Mouse (Mus musculus): ENCODE results near the gene Cggbp1. TPM values are rescaled to one million over a fixed set of nuclear protein-coding genes. Genes with fewer than 3 reads are reported as not detected.
A peak's percentile ranks its signal among the peaks of the same experiment; 100 is the strongest.
"Not testable (repeated sequence)": the region's sequence is repeated elsewhere in the genome, so short reads cannot be mapped to it uniquely, and the experiment has no call there.

Cggbp1 gene
- polyA plus RNA-seq, 1 experiment from 2014 or later, result 124 TPM

DNA sequence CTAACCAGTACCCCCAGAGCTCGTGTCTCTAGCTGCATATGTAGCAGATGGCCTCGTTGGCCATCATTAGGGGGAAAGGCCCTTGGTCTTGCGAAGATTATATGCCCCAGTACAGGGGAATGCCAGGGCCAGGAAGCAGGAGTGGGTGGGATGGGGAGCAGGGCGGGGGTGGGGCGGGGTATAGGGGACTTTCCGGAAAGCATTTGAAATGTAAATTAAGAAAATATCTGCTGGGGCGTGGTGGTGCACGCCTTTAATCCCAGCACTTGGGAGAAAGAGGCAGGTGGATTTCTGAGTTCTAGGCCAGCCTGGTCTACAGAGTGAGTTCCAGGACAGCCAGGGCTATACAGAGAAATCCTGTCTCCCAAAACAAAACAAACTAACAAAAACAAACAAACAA, 14.0 kb downstream of the Cggbp1 start:
- ATAC-seq (ENCODE audit: low FRiP score), result not testable (repeated sequence)

DNA sequence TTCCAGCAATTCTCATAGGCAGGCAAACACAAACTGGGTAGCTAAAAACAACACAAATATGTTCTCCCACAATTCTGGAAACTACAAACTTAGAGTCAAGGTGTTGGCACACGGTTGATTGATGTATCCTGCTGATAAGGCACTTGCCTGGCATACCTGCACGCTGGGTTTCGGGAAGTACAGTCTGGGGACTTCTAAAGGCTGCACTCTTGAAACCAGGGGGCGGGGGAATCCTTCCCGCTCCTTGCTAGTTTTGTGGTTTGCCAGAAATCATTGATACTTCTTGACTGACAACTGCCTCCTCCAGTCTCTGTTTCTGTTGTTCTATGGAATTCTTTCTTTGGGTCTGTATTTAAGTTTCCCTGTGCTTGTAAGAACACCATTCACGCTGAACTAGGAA, 16.8 kb downstream of the Cggbp1 start:
- WGBS, result 69% methylated on average over 6 of the region's 6 CpGs
- H3K4me3 ChIP-seq (ENCODE audit: low read depth, low read length), result no peak overlapping the region
- no peak overlapping the region for H3K9ac ChIP-seq (ENCODE audit: low read length)
- no peak overlapping the region for H3K27ac ChIP-seq (ENCODE audit: low read depth, low read length)
- no peaks in the 10 kb centered on the region for H3K27me3 ChIP-seq (ENCODE audit: control insufficient read depth, insufficient read depth, low read length)
- no peaks in the 10 kb centered on the region for H3K36me3 ChIP-seq (ENCODE audit: control insufficient read depth, insufficient read depth, low read length)
- no peak overlapping the region for H3K4me2 ChIP-seq
- ATAC-seq (ENCODE audit: low FRiP score), result no peak
- no peak for DNase-seq (ENCODE audit: low spot score, missing footprints)
- no peaks in the 10 kb centered on the region for H3K4me1 ChIP-seq (ENCODE audit: control insufficient read depth, insufficient read depth, low read length)
- no peaks in the 10 kb centered on the region for H3K9me3 ChIP-seq (ENCODE audit: control insufficient read depth, low read length)

More for the DNA sequence above, 14.0 kb downstream of the Cggbp1 start:
- H3K27me3 ChIP-seq (ENCODE audit: control insufficient read depth, insufficient read depth, low read length); H3K4me3 ChIP-seq (ENCODE audit: low read depth, low read length); H3K27ac ChIP-seq (ENCODE audit: low read depth, low read length); H3K9me3 ChIP-seq (ENCODE audit: control insufficient read depth, low read length); H3K4me2 ChIP-seq; H3K9ac ChIP-seq (ENCODE audit: low read length); DNase-seq (ENCODE audit: low spot score, missing footprints); H3K36me3 ChIP-seq (ENCODE audit: control insufficient read depth, insufficient read depth, low read length); H3K4me1 ChIP-seq (ENCODE audit: control insufficient read depth, insufficient read depth, low read length): not testable (repeated sequence)
- 87% methylated on average over 8 of the region's 8 CpGs for WGBS

DNA sequence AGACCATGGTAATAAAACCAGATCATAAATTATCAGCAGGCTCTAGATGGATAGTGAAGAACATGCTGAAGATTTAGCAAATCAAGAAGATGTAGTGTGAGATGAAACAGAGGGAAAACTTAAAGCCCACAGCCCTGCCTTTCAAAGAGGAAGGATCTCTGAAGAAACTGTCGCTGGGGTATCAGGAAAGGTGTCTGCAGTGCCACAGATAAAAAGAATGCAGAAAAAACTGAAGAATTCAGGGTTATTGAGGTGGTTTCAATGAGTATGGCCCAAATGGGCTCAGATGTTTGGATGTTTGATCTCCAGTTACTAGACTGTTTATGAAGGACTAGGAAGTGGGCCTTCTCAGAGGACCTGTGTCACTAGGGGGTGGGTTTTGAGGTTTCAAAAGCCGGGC, 17.8 kb downstream of the Cggbp1 start:
- WGBS, result 82% methylated on average over 2 of the region's 2 CpGs

DNA sequence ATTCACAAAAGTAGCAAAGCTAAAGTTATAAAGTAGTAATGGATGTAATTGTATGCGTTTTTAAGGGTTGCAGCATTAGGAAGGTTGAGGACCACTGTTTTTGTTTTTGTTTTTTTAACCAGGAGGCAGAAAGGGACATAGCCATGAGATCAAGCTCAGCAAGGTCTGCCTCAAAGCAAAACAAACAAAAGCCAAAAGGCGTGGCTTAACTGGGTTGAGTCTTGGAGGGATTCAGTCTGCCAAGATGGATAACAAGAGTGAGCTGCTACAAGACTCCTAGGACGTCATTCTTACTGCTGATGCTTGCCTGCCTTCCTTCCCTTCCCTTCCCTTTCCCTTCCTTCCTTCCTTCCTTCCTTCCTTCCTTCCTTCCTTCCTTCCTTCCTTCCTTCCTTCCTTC, 20.5 kb downstream of the Cggbp1 start:
- DNase-seq (ENCODE audit: low spot score, missing footprints), result no peak
- WGBS, result 31% methylated on average over 3 of the region's 3 CpGs

More for the DNA sequence above, 17.8 kb downstream of the Cggbp1 start:
- no peak overlapping the region for H3K4me2 ChIP-seq
- H3K4me3 ChIP-seq (ENCODE audit: low read depth, low read length), result no peak overlapping the region
- no peaks in the 10 kb centered on the region for H3K27me3 ChIP-seq (ENCODE audit: control insufficient read depth, insufficient read depth, low read length)
- H3K27ac ChIP-seq (ENCODE audit: low read depth, low read length), result no peak overlapping the region
- H3K4me1 ChIP-seq (ENCODE audit: control insufficient read depth, insufficient read depth, low read length), result no peaks in the 10 kb centered on the region; the same call in 1 of the 2 replicates
- no peak for DNase-seq (ENCODE audit: low spot score, missing footprints)
- ATAC-seq (ENCODE audit: low FRiP score), result no peak
- no peaks in the 10 kb centered on the region for H3K9me3 ChIP-seq (ENCODE audit: control insufficient read depth, low read length)
- H3K36me3 ChIP-seq (ENCODE audit: control insufficient read depth, insufficient read depth, low read length), result no peaks in the 10 kb centered on the region
- H3K9ac ChIP-seq (ENCODE audit: low read length), result no peak overlapping the region

DNA sequence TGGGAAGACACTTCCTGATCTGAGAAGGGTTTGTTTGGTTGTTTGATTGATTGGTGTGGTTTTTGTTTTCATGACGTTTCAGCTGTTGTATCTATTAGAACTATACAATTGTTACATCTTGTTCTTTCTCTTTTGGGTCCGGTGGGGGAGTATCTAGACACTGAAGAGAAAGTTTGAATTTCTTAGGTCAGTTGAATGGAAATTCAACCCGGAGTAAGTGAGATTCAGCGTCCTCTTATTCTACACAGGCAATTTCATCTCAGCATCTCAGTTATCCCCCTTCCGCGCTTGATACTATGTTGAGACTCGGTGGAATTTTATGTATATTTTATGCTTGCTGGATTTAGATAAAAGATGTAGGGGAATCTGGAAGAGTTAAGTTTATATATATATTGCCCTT, 21.0 kb downstream of the Cggbp1 start:
- no peaks in the 10 kb centered on the region for H3K36me3 ChIP-seq (ENCODE audit: control insufficient read depth, insufficient read depth, low read length)
- DNase-seq (ENCODE audit: low spot score, missing footprints) (no peak), ATAC-seq (ENCODE audit: low FRiP score) (no peak)
- H3K27ac ChIP-seq (ENCODE audit: low read depth, low read length), result no peak overlapping the region
- H3K4me2 ChIP-seq, result peak overlapping the region; percentile 54
- no peaks in the 10 kb centered on the region for H3K9me3 ChIP-seq (ENCODE audit: control insufficient read depth, low read length)
- H3K27me3 ChIP-seq (ENCODE audit: control insufficient read depth, insufficient read depth, low read length), result no peaks in the 10 kb centered on the region
- no peak overlapping the region for H3K9ac ChIP-seq (ENCODE audit: low read length)
- no peaks in the 10 kb centered on the region; the same call in 1 of the 2 replicates for H3K4me1 ChIP-seq (ENCODE audit: control insufficient read depth, insufficient read depth, low read length)
- peak overlapping the region; percentile 7; the same call in 1 of the 2 replicates for H3K4me3 ChIP-seq (ENCODE audit: low read depth, low read length)
- WGBS, result 17% methylated on average over 7 of the region's 7 CpGs

More for the DNA sequence above, 20.5 kb downstream of the Cggbp1 start:
- no peaks in the 10 kb centered on the region for H3K27me3 ChIP-seq (ENCODE audit: control insufficient read depth, insufficient read depth, low read length)
- no peak overlapping the region for H3K27ac ChIP-seq (ENCODE audit: low read depth, low read length)
- H3K9ac ChIP-seq (ENCODE audit: low read length), result no peak overlapping the region
- no peaks in the 10 kb centered on the region for H3K36me3 ChIP-seq (ENCODE audit: control insufficient read depth, insufficient read depth, low read length)
- H3K4me2 ChIP-seq, result no peak overlapping the region
- no peak for ATAC-seq (ENCODE audit: low FRiP score)
- no peaks in the 10 kb centered on the region; the same call in 1 of the 2 replicates for H3K4me1 ChIP-seq (ENCODE audit: control insufficient read depth, insufficient read depth, low read length)
- H3K4me3 ChIP-seq (ENCODE audit: low read depth, low read length), result no peak overlapping the region
- H3K9me3 ChIP-seq (ENCODE audit: control insufficient read depth, low read length), result no peaks in the 10 kb centered on the region

DNA sequence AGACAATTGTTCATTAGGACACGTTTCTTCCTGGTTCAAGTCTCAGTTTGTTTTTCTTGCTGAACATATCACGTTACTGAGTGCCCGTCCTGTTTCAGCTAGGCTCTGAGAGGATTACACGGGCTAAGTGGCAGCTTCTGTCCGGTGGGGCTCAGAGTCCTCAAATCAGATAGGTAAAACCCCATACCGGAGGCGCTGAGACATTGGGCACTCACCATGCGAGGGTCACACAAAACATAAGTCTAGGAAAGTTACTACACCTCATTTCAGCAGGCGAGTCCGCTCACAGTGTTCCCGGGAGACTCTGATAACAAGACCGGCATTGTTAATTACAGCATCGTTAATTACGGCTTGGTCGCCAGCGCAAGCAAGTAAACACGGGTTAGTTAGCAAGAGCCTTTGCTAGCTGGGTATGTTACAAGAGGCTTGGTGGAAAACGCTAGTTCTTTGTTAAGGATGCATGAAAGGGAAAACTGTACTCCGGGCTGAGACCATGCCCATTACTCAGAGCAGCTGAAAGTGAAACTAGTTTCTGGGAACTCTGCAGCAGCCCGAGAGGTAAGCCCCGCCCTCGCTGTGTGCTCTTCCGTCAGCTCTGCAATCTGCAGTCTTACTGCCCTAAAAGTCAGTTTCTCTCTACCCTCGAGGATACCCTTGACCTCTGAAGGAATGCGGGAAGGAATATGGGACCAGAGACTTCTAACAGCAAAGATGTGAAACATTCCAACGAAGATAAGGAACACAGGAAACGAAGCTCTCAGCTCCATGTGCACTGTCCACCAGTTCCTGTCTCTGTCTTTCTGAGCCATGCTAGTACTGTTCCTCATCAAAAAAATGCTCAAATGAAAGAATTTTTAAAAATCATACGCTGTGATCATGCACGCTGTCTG, 21.9 kb downstream of the Cggbp1 start:
- Histone ChIP-seq H3K9me3 (ENCODE audit: control insufficient read depth, low read length) (no peaks in the 10 kb centered on the region), H3K4me3 (ENCODE audit: low read depth, low read length) (peak overlapping the region; percentile 63), H3K27me3 (ENCODE audit: control insufficient read depth, insufficient read depth, low read length) (no peaks in the 10 kb centered on the region), H3K4me1 (ENCODE audit: control insufficient read depth, insufficient read depth, low read length) (no peaks in the 10 kb centered on the region; the same call in 1 of the 2 replicates), H3K27ac (ENCODE audit: low read depth, low read length) (peak overlapping the region; percentile 14; the same call in 1 of the 2 replicates), H3K36me3 (ENCODE audit: control insufficient read depth, insufficient read depth, low read length) (no peaks in the 10 kb centered on the region), H3K9ac (ENCODE audit: low read length) (peak overlapping the region; percentile 77), H3K4me2 (peak overlapping the region; percentile 54)
- DNase-seq (ENCODE audit: low spot score, missing footprints) (peak; percentile 96), ATAC-seq (ENCODE audit: low FRiP score) (peak; percentile 95)
- WGBS, result 4% methylated on average over 29 of the region's 29 CpGs

DNA sequence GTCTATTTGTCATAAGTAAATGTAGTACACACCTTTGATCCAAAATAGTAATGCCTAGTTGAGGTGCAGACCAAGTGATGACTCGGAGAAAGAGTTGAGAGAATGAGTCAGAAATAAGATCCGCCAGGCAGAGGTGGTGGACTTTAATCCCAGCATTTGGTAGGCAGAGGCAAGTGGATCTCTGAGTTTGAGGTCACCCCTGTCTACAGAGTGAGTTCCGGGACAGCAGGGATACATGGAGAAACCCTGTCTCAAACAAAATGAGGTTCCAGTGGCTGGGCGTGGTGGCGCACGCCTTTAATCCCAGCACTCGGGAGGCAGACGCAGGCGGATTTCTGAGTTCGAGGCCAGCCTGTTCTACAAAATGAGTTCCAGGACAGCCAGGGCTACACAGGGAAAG, 23.6 kb downstream of the Cggbp1 start:
- Histone ChIP-seq H3K27ac (ENCODE audit: low read depth, low read length) (no peak overlapping the region), H3K9ac (ENCODE audit: low read length) (no peak overlapping the region), H3K4me3 (ENCODE audit: low read depth, low read length) (no peak overlapping the region), H3K27me3 (ENCODE audit: control insufficient read depth, insufficient read depth, low read length) (no peaks in the 10 kb centered on the region), H3K4me1 (ENCODE audit: control insufficient read depth, insufficient read depth, low read length) (no peaks in the 10 kb centered on the region; the same call in 1 of the 2 replicates), H3K9me3 (ENCODE audit: control insufficient read depth, low read length) (no peaks in the 10 kb centered on the region), H3K4me2 (no peak overlapping the region), H3K36me3 (ENCODE audit: control insufficient read depth, insufficient read depth, low read length) (no peaks in the 10 kb centered on the region)
- ATAC-seq (ENCODE audit: low FRiP score) (no peak), DNase-seq (ENCODE audit: low spot score, missing footprints) (no peak)
- WGBS, result 95% methylated on average over 10 of the region's 10 CpGs

DNA sequence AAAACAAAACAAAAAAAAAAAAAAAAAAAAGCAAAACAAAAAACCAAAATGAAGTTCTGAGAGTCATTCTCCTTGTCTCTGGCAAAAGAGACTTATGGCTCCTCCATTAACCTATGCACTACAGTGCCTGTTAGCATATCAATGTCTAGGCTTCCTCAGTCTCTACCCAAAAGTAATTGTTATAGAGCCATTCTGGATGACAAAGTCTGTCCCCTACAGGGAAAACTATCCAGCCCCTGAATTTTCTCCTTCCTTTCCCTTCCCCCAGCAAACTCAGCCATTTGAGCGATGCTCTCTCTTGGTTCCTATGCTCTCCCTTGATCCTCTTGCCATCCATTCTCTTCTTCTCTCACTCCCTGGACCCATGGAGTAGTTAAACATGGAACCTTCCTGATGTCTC, 24.0 kb downstream of the Cggbp1 start:
- ATAC-seq (ENCODE audit: low FRiP score) (no peak), DNase-seq (ENCODE audit: low spot score, missing footprints) (no peak)
- no peaks in the 10 kb centered on the region; the same call in 1 of the 2 replicates for H3K4me1 ChIP-seq (ENCODE audit: control insufficient read depth, insufficient read depth, low read length)
- no peaks in the 10 kb centered on the region for H3K36me3 ChIP-seq (ENCODE audit: control insufficient read depth, insufficient read depth, low read length)
- 77% methylated on average over 1 of the region's 1 CpGs for WGBS
- H3K4me2 ChIP-seq, result no peak overlapping the region
- no peak overlapping the region for H3K9ac ChIP-seq (ENCODE audit: low read length)
- H3K27ac ChIP-seq (ENCODE audit: low read depth, low read length), result no peak overlapping the region
- H3K9me3 ChIP-seq (ENCODE audit: control insufficient read depth, low read length), result no peaks in the 10 kb centered on the region
- H3K27me3 ChIP-seq (ENCODE audit: control insufficient read depth, insufficient read depth, low read length), result no peaks in the 10 kb centered on the region
- no peak overlapping the region for H3K4me3 ChIP-seq (ENCODE audit: low read depth, low read length)

DNA sequence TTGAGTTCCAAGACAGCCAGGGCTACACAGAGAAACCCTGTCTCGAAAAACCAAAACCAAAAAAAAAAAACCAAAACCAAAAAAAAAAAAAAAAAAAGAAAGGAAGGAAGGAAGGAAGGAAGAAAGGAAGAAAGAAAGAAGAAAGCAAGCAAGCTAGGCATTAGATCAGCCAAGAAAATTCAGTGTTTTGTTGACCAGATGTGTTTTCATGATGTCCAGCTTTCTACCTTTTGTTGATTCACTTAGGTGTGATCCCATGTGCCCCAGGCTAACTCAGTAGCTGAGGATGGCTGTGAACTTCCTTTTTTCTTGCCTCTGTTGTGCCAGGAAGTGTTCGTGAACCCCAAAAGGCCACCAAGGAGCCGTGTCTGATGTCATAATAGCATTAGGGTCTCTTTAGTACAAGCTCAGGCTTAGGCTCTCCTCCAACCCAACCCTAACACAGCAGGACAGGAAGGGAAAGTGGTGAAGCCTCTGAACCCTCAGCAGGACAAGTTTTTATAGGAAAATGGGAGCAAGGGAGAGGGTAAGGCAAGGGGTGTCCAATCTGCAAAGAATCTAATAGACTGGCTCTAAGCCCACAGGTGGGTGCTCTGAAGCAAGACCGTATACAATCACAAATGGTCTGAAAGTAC, 25.0 kb downstream of the Cggbp1 start:
- Histone ChIP-seq H3K9ac (ENCODE audit: low read length) (no peak overlapping the region), H3K36me3 (ENCODE audit: control insufficient read depth, insufficient read depth, low read length) (no peaks in the 10 kb centered on the region), H3K9me3 (ENCODE audit: control insufficient read depth, low read length) (no peaks in the 10 kb centered on the region), H3K27ac (ENCODE audit: low read depth, low read length) (no peak overlapping the region), H3K4me1 (ENCODE audit: control insufficient read depth, insufficient read depth, low read length) (no peaks in the 10 kb centered on the region; the same call in 1 of the 2 replicates), H3K27me3 (ENCODE audit: control insufficient read depth, insufficient read depth, low read length) (no peaks in the 10 kb centered on the region), H3K4me2 (no peak overlapping the region), H3K4me3 (ENCODE audit: low read depth, low read length) (no peak overlapping the region)
- ATAC-seq (ENCODE audit: low FRiP score) (no peak), DNase-seq (ENCODE audit: low spot score, missing footprints) (no peak)
- 71% methylated on average over 4 of the region's 4 CpGs for WGBS
